ENCODE assay signal across 8 mouse cellular contexts in genomic region chr14:55743711-55744110, GRCm38 (mm10). TPM values are rescaled to one million over a fixed set of nuclear protein-coding genes. Genes with fewer than 3 reads are reported as not detected.
DNase-seq lines count a peak whose midpoint lies in the region; ATAC-seq and TF ChIP-seq lines count a peak whose summit lies in the region.

No protein-coding gene starts in this region.

- no peak overlapping the region for H3K27ac ChIP-seq in forebrain, embryonic 10.5 days
- H3K27ac ChIP-seq in heart, embryonic 14.5 days (replicated peaks in 1 of 2; ENCODE audit: control insufficient read depth in 1 of 2, insufficient read depth in 1 of 2, low read depth in 2 of 2, low read length in 2 of 2): no peak overlapping the region
- H3K27ac ChIP-seq in liver, embryonic 14.5 days: no peak overlapping the region
- H3K27ac ChIP-seq in neural tube, embryonic 11.5 days (ENCODE audit: low read depth, low read length): no peak overlapping the region
- no peak overlapping the region for H3K27ac ChIP-seq in stomach, embryonic 16.5 days (ENCODE audit: low read length)

- peaks cover 41% of the 10 kb centered on the region for H3K4me1 ChIP-seq in forebrain, embryonic 10.5 days
- peaks cover 8 to 22% of the 10 kb centered on the region in 2 experiments; a peak in 3 of 4 replicates for H3K4me1 ChIP-seq in heart, embryonic 14.5 days (ENCODE audit: control insufficient read depth in 2 of 2, insufficient read depth in 2 of 2, low read length in 2 of 2)
- H3K4me1 ChIP-seq in liver, embryonic 14.5 days (replicated peaks; ENCODE audit: control insufficient read depth in 2 of 2, insufficient read depth in 2 of 2, low read length in 1 of 2): peaks cover 9 to 12% of the 10 kb centered on the region in 2 experiments; a peak in 3 of 4 replicates
- H3K4me1 ChIP-seq in neural tube, embryonic 11.5 days (ENCODE audit: control insufficient read depth, insufficient read depth, low read length): peaks cover 12% of the 10 kb centered on the region
- peaks cover 25% of the 10 kb centered on the region for H3K4me1 ChIP-seq in stomach, embryonic 16.5 days (ENCODE audit: control insufficient read depth, insufficient read depth, low read length)

- peaks cover 19% of the 10 kb centered on the region for H3K79me3 ChIP-seq in C2C12 (ENCODE audit: low read depth)

- no peak for TF ChIP-seq EP300 in liver, embryonic 14.5 days (IDR thresholded peaks at IDR 0.05; ENCODE audit: low read depth)

- H3K4me2 ChIP-seq in heart, embryonic 14.5 days (ENCODE audit: low read length): peak overlapping the region; percentile 6
- H3K4me2 ChIP-seq in liver, embryonic 14.5 days (ENCODE audit: low read depth): peak overlapping the region; percentile 32; the same call in 1 of the 2 replicates
- H3K4me2 ChIP-seq in neural tube, embryonic 11.5 days (ENCODE audit: low read depth): no peak overlapping the region
- H3K4me2 ChIP-seq in stomach, embryonic 16.5 days (ENCODE audit: low read depth, low read length): peak overlapping the region; percentile 90

- H3ac ChIP-seq in C2C12 (ENCODE audit: control insufficient read depth, insufficient read length, low read depth): no peak overlapping the region

- TF ChIP-seq CTCF in C2C12 (IDR thresholded peaks at IDR 0.05; ENCODE audit: control insufficient read depth, insufficient read depth, insufficient read length): peak; percentile 71
- TF ChIP-seq CTCF in liver, embryonic 14.5 days (IDR thresholded peaks at IDR 0.05; ENCODE audit: low read depth): peak; percentile 99

- no peak overlapping the region for H3K4me3 ChIP-seq in C2C12 (ENCODE audit: insufficient read depth, poor library complexity, severe bottlenecking)
- peak overlapping the region; percentile 18; the same call in 1 of the 2 replicates for H3K4me3 ChIP-seq in forebrain, embryonic 10.5 days
- no peak overlapping the region for H3K4me3 ChIP-seq in heart, embryonic 14.5 days (ENCODE audit: control insufficient read depth in 1 of 2, insufficient read depth in 1 of 2, low read depth in 1 of 2, low read length in 2 of 2)
- no peak overlapping the region for H3K4me3 ChIP-seq in liver, embryonic 14.5 days (ENCODE audit: insufficient read depth in 1 of 2, low read depth in 2 of 2, low read length in 2 of 2)
- no peak overlapping the region for H3K4me3 ChIP-seq in neural tube, embryonic 11.5 days (ENCODE audit: low read depth, low read length)
- H3K4me3 ChIP-seq in stomach, embryonic 16.5 days (replicated peaks; ENCODE audit: low read length): peak overlapping the region; percentile 20

- H3K79me2 ChIP-seq in C2C12 (ENCODE audit: control insufficient read depth, insufficient read depth): peaks cover 36% of the 10 kb centered on the region

- no peak for ATAC-seq in heart, embryonic 14.5 days (ENCODE audit: insufficient number of reproducible peaks, insufficient read depth, low FRiP score, low read depth)
- peak; percentile 37 for ATAC-seq in liver, embryonic 14.5 days (ENCODE audit: insufficient read depth)
- peak; percentile 64; the same call in 1 of the 2 replicates for ATAC-seq in neural tube, embryonic 11.5 days (ENCODE audit: insufficient read depth, low FRiP score, low TSS enrichment)
- peak; percentile 77; the same call in 1 of the 2 replicates for ATAC-seq in stomach, embryonic 16.5 days (ENCODE audit: insufficient read depth, low FRiP score)

- no peaks in the 10 kb centered on the region for H3K27me3 ChIP-seq in C2C12 (ENCODE audit: control insufficient read depth, insufficient read depth, insufficient read length)
- no peaks in the 10 kb centered on the region for H3K27me3 ChIP-seq in forebrain, embryonic 10.5 days (ENCODE audit: poor library complexity, severe bottlenecking)
- H3K27me3 ChIP-seq in heart, embryonic 14.5 days (ENCODE audit: control insufficient read depth, insufficient read depth, low read length): no peaks in the 10 kb centered on the region
- H3K27me3 ChIP-seq in liver, embryonic 14.5 days (ENCODE audit: control insufficient read depth, insufficient read depth, low read length): no peaks in the 10 kb centered on the region
- H3K27me3 ChIP-seq in neural tube, embryonic 11.5 days (ENCODE audit: control insufficient read depth, insufficient read depth, low read length): no peaks in the 10 kb centered on the region
- H3K27me3 ChIP-seq in stomach, embryonic 16.5 days (ENCODE audit: control insufficient read depth, insufficient read depth, low read length): no peaks in the 10 kb centered on the region

- peak overlapping the region; percentile 2 for H3K9ac ChIP-seq in heart, embryonic 14.5 days (ENCODE audit: low read length)
- no peak overlapping the region for H3K9ac ChIP-seq in liver, embryonic 14.5 days (replicated peaks)
- no peak overlapping the region for H3K9ac ChIP-seq in neural tube, embryonic 11.5 days (ENCODE audit: low read length)
- peak overlapping the region; percentile 65; the same call in 1 of the 2 replicates for H3K9ac ChIP-seq in stomach, embryonic 16.5 days (ENCODE audit: low read length)

- 22% methylated on average over 10 of the region's 10 CpGs for WGBS in forebrain, embryonic 10.5 days
- 17% methylated on average over 10 of the region's 10 CpGs for whole genome bisulfite sequencing in heart, embryonic 14.5 days
- 19% methylated on average over 10 of the region's 10 CpGs for WGBS in liver, embryonic 14.5 days (ENCODE audit: insufficient replicate concordance)
- WGBS in neural tube, embryonic 11.5 days: 22% methylated on average over 10 of the region's 10 CpGs
- 17% methylated on average over 10 of the region's 10 CpGs for WGBS in stomach, embryonic 16.5 days

- H3K9me3 ChIP-seq in forebrain, embryonic 10.5 days: no peaks in the 10 kb centered on the region
- H3K9me3 ChIP-seq in heart, embryonic 14.5 days (ENCODE audit: control insufficient read depth, low read length): no peaks in the 10 kb centered on the region
- H3K9me3 ChIP-seq in liver, embryonic 14.5 days (ENCODE audit: control insufficient read depth, low read length): no peaks in the 10 kb centered on the region
- H3K9me3 ChIP-seq in neural tube, embryonic 11.5 days (ENCODE audit: control insufficient read depth, low read length): no peaks in the 10 kb centered on the region
- H3K9me3 ChIP-seq in stomach, embryonic 16.5 days (replicated peaks; ENCODE audit: control insufficient read depth, low read length): no peaks in the 10 kb centered on the region

- peak; percentile 89 for DNase-seq in brain, adult 2 months (ENCODE audit: low read depth, low spot score)
- DNase-seq in forebrain, embryonic 10.5 days (ENCODE audit: extremely low spot score, low spot score): peak; percentile 84
- peak; percentile 93 for DNase-seq in kidney, postnatal 10 days
- peak; percentile 57 to 68 (median 66) for DNase-seq in liver, embryonic 14.5 days (ENCODE audit: low read depth in 3 of 3, low spot score in 3 of 3)
- peak; percentile 84 for DNase-seq in neural tube, embryonic 11.5 days (ENCODE audit: low spot score)

- H3K36me3 ChIP-seq in C2C12 (ENCODE audit: control insufficient read depth, insufficient read depth): peaks cover 28% of the 10 kb centered on the region
- peaks cover 54% of the 10 kb centered on the region for H3K36me3 ChIP-seq in forebrain, embryonic 10.5 days (replicated peaks)
- peaks cover 53% of the 10 kb centered on the region for H3K36me3 ChIP-seq in heart, embryonic 14.5 days (ENCODE audit: control insufficient read depth, insufficient read depth, low read length)
- H3K36me3 ChIP-seq in liver, embryonic 14.5 days (replicated peaks; ENCODE audit: control insufficient read depth, insufficient read depth, low read depth): no peaks in the 10 kb centered on the region
- no peaks in the 10 kb centered on the region for H3K36me3 ChIP-seq in neural tube, embryonic 11.5 days (ENCODE audit: control insufficient read depth, insufficient read depth, low read length)
- peaks cover 6% of the 10 kb centered on the region; the same call in 1 of the 2 replicates for H3K36me3 ChIP-seq in stomach, embryonic 16.5 days (ENCODE audit: control insufficient read depth, insufficient read depth, low read length)

RNA-seq across cellular contexts. Expression of gene Dhrs1, which starts 1.8 kb away (rescaled TPM):
- 63.7 TPM for polyA plus RNA-seq in C2C12 (2012; fragmentation: generic; extraction: Trizol)
- 59.1 and 62.5 TPM in 2 replicates for polyA plus RNA-seq in forebrain, embryonic 10.5 days (2016; fragmentation: Nextera tagmentation; extraction: Ambion mirVana)
- polyA plus RNA-seq in heart, embryonic 14.5 days (2014; fragmentation: Nextera tagmentation; extraction: Ambion mirVana): 59.8 and 70.6 TPM in 2 replicates
- polyA plus RNA-seq in liver, embryonic 14.5 days (2012; rRNA removed): 21.2 and 31.0 TPM in 2 replicates
- 34.4 and 40.4 TPM in 2 replicates for polyA plus RNA-seq in liver, embryonic 14.5 days (2014; fragmentation: Nextera tagmentation; extraction: Ambion mirVana)
- 68.6 and 76.8 TPM in 2 replicates for polyA plus RNA-seq in neural tube, embryonic 11.5 days (2014; fragmentation: Nextera tagmentation; extraction: Ambion mirVana)
- polyA plus RNA-seq in stomach, embryonic 16.5 days (2015; fragmentation: Nextera tagmentation; extraction: Ambion mirVana): 107 and 125 TPM in 2 replicates

RNA-seq across cellular contexts. Expression of gene Nop9, which starts 1.8 kb away (rescaled TPM):
- 38.6 TPM for polyA plus RNA-seq in C2C12 (2012; fragmentation: generic; extraction: Trizol)
- 63.0 and 68.4 TPM in 2 replicates for polyA plus RNA-seq in forebrain, embryonic 10.5 days (2016; fragmentation: Nextera tagmentation; extraction: Ambion mirVana)
- 21.3 and 25.2 TPM in 2 replicates for polyA plus RNA-seq in heart, embryonic 14.5 days (2014; fragmentation: Nextera tagmentation; extraction: Ambion mirVana)
- polyA plus RNA-seq in liver, embryonic 14.5 days (2012; rRNA removed): 13.1 and 13.2 TPM in 2 replicates
- 20.8 and 27.5 TPM in 2 replicates for polyA plus RNA-seq in liver, embryonic 14.5 days (2014; fragmentation: Nextera tagmentation; extraction: Ambion mirVana)
- polyA plus RNA-seq in neural tube, embryonic 11.5 days (2014; fragmentation: Nextera tagmentation; extraction: Ambion mirVana): 51.9 and 53.8 TPM in 2 replicates
- polyA plus RNA-seq in stomach, embryonic 16.5 days (2015; fragmentation: Nextera tagmentation; extraction: Ambion mirVana): 23.8 and 28.4 TPM in 2 replicates

RNA-seq across cellular contexts. Expression of gene Cideb, which starts 14.5 kb away (rescaled TPM):
- polyA plus RNA-seq in C2C12 (2012; fragmentation: generic; extraction: Trizol): 0.05 TPM
- 0.33 TPM in 1 of 2 replicates, not detected in the other for polyA plus RNA-seq in forebrain, embryonic 10.5 days (2016; fragmentation: Nextera tagmentation; extraction: Ambion mirVana)
- 1.5 and 1.6 TPM in 2 replicates for polyA plus RNA-seq in heart, embryonic 14.5 days (2014; fragmentation: Nextera tagmentation; extraction: Ambion mirVana)
- 37.3 and 42.1 TPM in 2 replicates for polyA plus RNA-seq in liver, embryonic 14.5 days (2012; rRNA removed)
- polyA plus RNA-seq in liver, embryonic 14.5 days (2014; fragmentation: Nextera tagmentation; extraction: Ambion mirVana): 40.0 and 42.8 TPM in 2 replicates
- 0.32 TPM in 1 of 2 replicates, not detected in the other for polyA plus RNA-seq in neural tube, embryonic 11.5 days (2014; fragmentation: Nextera tagmentation; extraction: Ambion mirVana)
- polyA plus RNA-seq in stomach, embryonic 16.5 days (2015; fragmentation: Nextera tagmentation; extraction: Ambion mirVana): 14.8 and 15.1 TPM in 2 replicates

RNA-seq across cellular contexts. Expression of gene Ltb4r2, which starts 17.5 kb away (rescaled TPM):
- 0.09 TPM for polyA plus RNA-seq in C2C12 (2012; fragmentation: generic; extraction: Trizol)
- polyA plus RNA-seq in forebrain, embryonic 10.5 days (2016; fragmentation: Nextera tagmentation; extraction: Ambion mirVana): 0.19 and 0.28 TPM in 2 replicates
- polyA plus RNA-seq in heart, embryonic 14.5 days (2014; fragmentation: Nextera tagmentation; extraction: Ambion mirVana): 0.24 and 0.27 TPM in 2 replicates
- 0.65 and 0.67 TPM in 2 replicates for polyA plus RNA-seq in liver, embryonic 14.5 days (2012; rRNA removed)
- polyA plus RNA-seq in liver, embryonic 14.5 days (2014; fragmentation: Nextera tagmentation; extraction: Ambion mirVana): 0.39 and 0.67 TPM in 2 replicates
- polyA plus RNA-seq in neural tube, embryonic 11.5 days (2014; fragmentation: Nextera tagmentation; extraction: Ambion mirVana): 0.20 and 0.52 TPM in 2 replicates
- 0.71 and 0.81 TPM in 2 replicates for polyA plus RNA-seq in stomach, embryonic 16.5 days (2015; fragmentation: Nextera tagmentation; extraction: Ambion mirVana)

RNA-seq across cellular contexts. Expression of gene Rabggta, which starts 21.6 kb away (rescaled TPM):
- polyA plus RNA-seq in C2C12 (2012; fragmentation: generic; extraction: Trizol): 11.9 TPM
- 30.2 and 31.5 TPM in 2 replicates for polyA plus RNA-seq in forebrain, embryonic 10.5 days (2016; fragmentation: Nextera tagmentation; extraction: Ambion mirVana)
- polyA plus RNA-seq in heart, embryonic 14.5 days (2014; fragmentation: Nextera tagmentation; extraction: Ambion mirVana): 20.1 and 20.5 TPM in 2 replicates
- 10.9 and 12.8 TPM in 2 replicates for polyA plus RNA-seq in liver, embryonic 14.5 days (2012; rRNA removed)
- 7.4 and 8.1 TPM in 2 replicates for polyA plus RNA-seq in liver, embryonic 14.5 days (2014; fragmentation: Nextera tagmentation; extraction: Ambion mirVana)
- 26.5 and 29.3 TPM in 2 replicates for polyA plus RNA-seq in neural tube, embryonic 11.5 days (2014; fragmentation: Nextera tagmentation; extraction: Ambion mirVana)
- 36.3 and 37.1 TPM in 2 replicates for polyA plus RNA-seq in stomach, embryonic 16.5 days (2015; fragmentation: Nextera tagmentation; extraction: Ambion mirVana)

Comparison
In these comparisons a context has a peak if more than half of its experiments do, and no peak if none do; other contexts are left out.
1. H3K4me3 ChIP-seq: peak in forebrain, embryonic 10.5 days (single experiment) and stomach, embryonic 16.5 days (single experiment); none in C2C12 (single experiment), heart, embryonic 14.5 days (0 of 2), liver, embryonic 14.5 days (0 of 2) and neural tube, embryonic 11.5 days (single experiment).
2. H3K9ac ChIP-seq: peak in heart, embryonic 14.5 days (single experiment) and stomach, embryonic 16.5 days (single experiment); none in liver, embryonic 14.5 days (single experiment) and neural tube, embryonic 11.5 days (single experiment).
3. Peak in every context shown above with its lines, with median percentiles within 50 percentile points of each other: DNase-seq.